Mouse (Mus musculus) adrenal gland, postnatal 4 days (tissue): ENCODE results near the gene Wipf3. TPM values are rescaled to one million over a fixed set of nuclear protein-coding genes. Genes with fewer than 3 reads are reported as not detected.

Experiments
- DNase-seq, 2 experiments: peaks; one replicate each; pipeline ENCODE4 v3.0.0; 2021 to 2022; ENCODE audit warnings: low spot score in 2 of 2, mixed read lengths in 2 of 2
- total RNA-seq, 2 experiments: library from RNA; stranded (reverse); gene quantifications; 2 replicates each; pipeline ENCODE4 v1.2.3; 2021

Wipf3 gene
- total RNA-seq, 2 experiments from 2014 or later = 2.7 to 4.3 TPM

DNA sequence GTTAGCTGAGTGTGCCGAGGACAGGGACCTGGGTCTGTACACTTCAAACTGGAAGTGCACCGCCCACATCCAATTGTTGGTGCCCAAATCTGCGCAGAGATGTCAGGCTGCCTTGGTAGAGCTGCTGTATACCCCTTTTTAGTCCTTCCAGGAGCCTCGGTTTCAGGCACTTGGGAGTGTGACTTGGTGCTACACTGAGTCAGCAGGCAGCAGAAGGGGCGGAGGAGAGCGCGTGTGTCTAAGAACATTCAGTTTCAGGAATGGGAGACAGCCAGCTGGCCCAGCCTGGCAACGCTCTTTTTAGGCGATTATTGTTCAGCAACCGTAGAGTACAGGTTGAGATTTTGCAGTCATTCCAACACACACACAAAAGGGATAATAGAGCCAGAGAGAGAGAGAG, 2.4 kb downstream of the Wipf3 start:
- no peak for DNase-seq

DNA sequence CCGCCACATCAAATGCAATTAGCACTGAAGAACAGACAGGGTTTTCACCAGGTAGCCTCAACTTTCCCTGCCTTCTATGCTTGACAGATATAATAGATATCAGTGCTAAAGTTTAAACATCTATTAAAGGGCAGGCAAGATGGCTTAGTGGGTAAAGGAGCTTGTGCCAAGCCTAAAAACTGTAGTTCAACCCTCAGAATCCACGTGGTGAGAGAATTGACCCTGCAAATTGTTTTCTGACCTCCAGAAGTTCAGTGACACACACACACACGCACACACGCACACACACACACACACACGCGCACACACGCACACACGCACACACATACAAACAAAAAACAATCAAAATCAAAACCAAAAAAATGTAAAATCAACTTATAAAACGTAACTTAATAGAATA, 2.8 kb downstream of the Wipf3 start:
- no peak for DNase-seq

DNA sequence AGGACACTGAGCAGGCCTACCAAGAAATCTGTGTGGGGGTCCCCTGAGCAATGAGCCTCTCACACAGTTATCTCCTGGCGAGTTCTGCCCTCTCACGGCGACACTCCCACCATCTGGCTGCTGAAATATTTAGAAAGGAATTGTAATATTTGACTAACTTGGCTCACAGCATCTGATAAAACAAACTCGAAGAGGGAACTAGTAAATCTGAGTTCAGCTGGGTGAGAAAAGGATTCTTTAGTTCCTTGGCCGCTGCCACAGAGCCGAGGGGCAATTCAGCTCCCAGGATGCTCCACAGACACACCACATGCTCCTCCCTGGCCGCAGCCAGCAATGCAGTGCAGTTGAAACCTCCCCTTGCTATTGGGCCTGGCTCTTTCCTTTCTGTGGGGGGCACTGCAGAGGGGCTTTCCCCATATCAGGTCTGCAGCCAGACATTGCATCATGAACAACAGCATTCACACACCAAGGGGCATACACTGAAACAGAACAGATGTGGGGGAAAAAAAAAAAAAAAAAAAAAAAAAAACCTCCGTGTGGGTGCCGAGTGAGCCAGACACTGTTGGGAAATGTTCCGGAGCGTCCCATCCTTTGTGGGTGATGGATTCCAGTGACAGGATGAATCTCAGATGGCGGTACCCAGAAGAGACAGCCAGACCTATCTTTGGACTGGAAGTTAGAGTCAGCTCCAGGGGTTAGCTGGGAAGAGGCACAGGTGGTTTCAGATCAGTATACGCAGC, 3.6 kb downstream of the Wipf3 start:
- no peak for DNase-seq

DNA sequence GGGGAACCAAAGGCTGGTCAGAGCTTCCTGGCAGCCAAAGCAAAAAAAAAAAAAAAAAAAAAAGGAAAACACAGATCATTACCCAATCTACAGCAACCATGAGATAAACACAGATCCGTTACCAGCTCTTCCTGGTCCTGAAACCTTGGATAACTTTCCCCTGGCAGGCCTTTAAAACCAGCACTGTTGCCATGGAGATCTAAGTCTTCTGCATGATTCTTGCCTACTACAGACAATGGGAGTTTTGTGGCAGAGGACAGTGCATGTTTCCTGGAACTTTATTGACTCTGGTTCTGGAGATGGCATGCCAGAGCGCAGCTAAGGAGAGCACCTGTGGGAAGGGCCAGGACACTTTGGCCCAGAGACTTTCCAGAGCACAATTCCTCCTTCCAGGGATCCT, 4.8 kb downstream of the Wipf3 start:
- DNase-seq = no peak

DNA sequence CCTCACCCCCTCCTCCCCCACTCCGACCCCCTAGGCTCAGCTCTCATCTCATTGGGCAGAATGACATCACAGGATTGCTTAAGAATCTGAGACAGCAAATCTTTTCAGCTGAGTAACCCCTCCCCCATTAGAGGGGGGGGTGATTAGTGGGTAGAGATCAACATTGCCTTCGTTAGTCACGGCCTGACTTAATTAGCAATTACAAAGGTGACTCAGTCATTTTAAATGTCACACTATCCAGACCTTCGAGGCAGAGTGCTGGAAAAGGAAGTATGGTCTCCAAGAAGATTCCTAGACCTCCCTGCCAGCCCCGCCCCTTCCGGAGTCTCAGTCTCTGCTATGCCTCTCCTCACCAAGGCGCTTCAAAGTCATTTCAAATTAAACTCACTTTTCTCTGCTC, 6.3 kb downstream of the Wipf3 start:
- DNase-seq = no peak

DNA sequence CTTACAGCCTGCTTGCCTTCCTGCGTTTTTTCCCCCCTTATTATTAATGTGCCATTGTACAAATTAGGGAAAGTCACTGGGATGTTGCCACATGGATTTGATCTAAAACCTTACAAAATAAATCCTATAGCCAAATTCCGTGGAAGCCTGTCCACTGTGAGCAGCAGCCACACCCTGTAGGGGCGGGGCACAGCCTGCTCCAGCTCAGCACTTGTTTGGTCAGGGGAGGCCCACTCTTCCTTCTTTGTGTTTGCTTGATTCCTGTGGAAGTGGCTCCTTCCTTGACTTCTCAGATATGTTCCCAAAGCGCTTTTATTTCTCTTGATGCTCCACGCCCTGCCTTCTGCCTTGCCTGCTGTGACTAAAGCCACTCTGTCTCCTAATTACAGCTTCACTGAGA, 6.9 kb downstream of the Wipf3 start:
- no peak for DNase-seq

DNA sequence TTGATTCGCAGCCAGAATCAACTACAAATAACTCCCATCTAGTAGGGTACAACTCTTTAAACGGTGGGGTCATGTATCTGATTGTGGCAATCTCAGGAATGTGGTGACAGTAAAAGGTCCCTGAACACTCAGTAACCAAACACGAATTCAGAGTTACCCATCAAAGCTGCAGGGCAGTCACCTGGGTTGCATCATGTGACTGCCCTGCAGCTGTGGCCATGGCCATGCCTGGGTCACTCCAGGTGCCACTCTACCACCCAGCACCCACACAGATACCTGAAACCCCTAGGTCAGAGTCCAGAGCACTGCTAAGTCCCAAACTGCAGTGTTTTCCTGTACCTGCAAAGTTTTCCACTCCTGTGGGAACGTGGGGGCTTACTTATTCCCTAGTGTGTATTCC, 9.1 kb downstream of the Wipf3 start:
- no peak for DNase-seq

DNA sequence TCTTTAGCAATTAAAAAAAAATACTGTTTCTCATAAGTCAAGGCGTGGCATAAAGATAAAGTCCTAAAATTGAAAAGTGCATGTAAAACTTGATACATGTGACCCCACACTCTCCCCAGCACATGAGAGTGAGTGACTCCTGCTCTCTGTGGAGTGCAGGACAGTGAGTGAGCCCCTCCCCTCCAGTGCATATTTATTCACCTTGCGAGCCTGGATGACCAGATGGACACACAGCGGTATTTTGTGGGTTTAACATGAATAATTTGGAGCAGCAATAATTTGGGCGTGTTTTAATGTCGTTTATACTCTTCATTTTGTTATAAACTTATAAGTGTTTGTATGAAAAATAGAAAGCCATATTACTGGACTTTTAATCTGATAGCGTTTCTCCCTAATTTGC, 11.3 kb downstream of the Wipf3 start:
- no peak for DNase-seq

DNA sequence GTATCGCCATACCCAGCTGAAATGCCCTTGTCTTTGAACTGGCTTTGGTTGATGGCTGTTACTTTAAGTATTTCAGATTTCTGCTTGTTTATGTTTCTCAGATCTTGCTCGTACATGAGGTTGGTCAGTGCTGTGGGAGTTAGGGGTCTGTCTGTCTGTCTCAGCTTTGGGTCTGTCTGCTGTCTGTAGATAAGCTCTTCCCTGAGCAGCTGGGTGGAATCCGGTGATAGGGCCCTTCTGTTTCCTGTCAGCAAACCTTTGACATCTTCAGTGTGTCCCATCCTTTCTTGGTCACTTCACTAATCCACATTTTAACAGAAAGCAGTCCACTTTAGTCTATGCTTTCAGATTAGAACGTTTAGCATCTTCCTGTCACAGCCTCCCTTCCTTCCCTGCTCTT, 14.3 kb downstream of the Wipf3 start:
- DNase-seq = no peak

DNA sequence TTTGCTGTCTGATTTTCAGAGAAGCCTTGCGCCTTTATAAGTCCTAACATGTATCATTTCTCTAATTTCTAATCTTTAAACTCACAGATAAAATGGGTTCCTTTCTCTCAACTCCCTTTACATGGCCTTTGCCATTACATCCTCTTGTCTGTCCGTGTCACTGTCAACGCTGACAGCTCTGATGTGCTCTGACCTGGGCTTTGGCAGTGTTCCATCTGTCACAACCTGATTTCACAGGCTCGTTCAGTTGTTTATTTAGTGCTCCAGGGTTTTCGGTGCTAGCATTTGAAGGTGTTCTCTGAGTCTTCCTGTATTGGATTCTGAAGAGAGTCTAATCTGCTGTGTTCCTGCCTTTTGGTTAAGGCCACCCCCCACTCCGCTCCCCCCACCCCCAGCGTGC, 14.7 kb downstream of the Wipf3 start:
- DNase-seq = no peak

DNA sequence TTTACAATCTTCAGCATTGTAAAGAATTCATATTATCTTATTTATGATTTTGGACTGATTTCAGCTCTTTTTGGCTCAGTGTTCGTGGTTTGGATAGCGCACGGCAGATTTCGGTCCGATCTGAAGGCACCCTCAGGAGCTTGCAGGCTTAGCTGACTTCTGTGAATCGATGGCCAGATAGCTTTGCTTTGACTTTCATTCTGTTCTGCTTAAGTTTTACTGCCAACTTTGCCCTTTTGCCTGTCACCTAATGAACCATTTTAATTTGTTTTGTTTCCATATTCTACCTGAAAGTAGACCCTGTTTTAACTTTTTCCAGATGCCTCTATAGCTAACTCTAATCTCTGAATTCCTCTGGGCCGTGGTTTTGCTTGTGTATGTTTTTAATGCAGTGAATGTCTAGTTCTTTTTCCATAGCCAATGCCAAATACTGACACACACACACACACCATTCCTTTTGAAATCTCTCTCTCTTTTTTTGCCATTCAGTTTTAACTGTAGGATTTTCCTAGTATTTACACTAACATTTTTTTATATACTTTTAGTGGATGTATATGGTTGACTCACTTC, 15.9 kb downstream of the Wipf3 start:
- DNase-seq = no peak

DNA sequence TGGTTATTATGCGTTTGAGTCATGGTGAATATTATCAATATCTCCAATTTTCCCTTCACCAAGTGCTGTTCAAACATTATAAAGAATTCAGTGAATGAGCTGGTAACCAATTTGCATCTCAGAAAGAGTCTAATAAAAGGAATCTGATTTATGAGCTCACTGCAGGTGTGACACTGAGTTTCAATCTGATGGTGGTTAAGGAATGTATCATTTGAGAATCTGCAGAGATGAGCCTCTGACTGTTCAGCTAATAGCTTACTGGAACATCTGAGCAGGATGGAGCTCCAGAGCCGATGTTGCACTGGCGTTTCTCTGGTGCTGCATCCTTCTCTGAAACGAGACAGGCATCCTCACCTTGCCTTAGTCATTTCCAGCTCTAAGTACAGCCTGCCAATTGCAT, 17.9 kb downstream of the Wipf3 start:
- DNase-seq = no peak

DNA sequence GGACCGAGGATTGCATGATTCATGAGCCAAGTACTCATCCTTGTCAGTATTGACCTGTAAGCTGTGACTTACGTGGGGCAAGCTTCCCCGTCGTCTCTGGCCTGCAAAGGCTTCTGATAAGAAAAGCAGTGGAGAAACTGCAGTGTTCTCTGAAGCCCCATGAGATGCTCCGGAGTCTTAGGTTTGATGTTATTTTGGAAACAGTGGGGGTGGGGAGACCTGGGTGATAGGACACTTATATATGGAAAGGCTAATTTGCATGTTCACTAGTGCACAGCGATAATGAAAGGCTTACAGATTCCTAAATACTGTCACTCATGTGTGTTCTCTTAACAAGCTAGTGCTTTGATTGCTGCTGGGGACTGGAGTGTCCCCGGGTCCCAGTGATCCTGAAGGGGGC, 30.3 kb downstream of the Wipf3 start:
- no peak for DNase-seq

DNA sequence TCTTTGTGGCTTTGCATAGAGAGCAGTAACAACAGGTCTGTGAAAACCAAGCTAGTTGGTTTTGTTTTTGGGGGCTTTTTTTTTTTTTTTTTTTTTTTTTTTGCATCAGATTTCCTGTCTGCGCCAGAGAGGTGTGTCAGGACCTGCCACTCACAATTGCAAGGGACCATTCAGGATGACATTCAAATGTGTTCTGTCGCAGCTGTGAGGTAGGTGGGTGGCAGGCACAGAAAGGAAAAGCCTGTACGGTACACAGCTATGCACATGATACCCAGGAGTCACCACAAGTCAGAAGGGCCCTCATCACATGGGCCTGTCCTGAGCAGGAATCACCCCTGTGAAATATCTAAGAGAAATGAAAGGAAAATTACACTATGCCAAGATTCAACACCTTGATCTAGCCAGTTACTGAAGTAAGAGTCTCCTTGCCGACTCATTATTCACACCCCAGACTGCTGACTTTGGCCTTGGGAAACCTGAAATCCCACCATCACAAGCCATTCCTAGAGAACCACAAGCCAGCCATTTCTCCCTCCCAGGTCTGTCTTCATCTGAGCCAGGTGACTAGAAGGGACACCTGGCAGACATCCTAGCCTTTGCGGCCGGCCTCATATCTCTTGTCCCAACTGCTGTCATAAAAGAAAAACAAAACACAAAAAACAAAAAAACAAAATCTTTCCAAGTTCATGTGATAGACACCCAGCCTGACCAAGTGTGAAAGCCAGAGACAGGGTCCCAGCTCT, 30.9 kb downstream of the Wipf3 start:
- no peak for DNase-seq

DNA sequence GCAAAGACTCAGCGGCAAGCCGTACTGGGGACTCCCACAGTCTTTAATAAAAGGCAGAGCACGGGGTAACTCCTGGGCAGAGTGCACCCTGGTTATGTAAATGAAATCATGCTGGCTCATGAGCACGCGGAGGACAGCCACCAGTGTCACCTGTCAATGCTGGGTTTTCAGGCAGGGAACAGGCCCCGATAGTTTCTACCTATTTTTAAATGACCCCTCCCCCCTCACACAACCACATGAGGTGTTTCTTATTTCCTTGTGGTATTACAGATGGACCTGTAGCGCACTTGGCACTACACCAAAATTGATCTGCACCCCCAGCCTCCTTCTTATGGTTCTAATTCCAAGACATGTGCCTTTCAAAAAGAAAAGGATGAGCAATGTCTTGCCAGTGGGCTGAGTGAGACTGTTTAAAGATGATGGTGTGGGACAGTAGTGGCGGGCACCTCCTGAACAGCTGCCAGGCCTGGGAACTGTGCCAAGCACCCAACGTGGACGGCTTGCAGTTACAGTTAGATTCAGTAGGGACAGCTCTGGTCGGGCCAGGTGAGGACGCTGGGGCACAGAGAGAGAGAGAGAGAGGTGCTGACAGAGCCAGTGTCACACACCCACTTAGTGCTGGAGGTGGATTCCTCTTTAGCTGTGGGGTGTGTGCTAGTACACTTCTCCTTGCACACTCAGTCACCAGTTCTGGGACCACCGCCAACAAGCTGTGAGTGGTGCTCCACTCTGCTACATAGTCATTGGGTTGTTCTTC, 31.7 kb downstream of the Wipf3 start:
- no peak for DNase-seq

DNA sequence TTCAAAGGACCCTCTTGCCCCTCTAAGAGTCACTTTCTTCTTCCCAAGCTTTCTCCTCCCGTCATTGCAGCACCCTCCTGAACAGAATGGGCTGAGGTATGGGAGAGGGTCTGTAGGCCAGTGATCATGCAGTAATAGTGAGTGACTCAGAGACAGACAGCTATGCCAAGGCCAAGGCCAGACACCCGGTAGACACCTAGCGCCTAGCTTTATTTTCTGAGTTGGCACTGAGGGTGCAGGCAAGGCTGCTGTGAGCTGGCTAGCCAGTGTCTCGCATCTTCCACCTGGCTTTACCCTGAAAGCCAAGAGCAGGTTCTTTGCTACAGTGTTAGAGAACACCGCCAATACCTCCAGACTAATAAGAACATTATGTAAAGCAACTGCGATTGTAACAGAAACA, 33.4 kb downstream of the Wipf3 start:
- DNase-seq = no peak

DNA sequence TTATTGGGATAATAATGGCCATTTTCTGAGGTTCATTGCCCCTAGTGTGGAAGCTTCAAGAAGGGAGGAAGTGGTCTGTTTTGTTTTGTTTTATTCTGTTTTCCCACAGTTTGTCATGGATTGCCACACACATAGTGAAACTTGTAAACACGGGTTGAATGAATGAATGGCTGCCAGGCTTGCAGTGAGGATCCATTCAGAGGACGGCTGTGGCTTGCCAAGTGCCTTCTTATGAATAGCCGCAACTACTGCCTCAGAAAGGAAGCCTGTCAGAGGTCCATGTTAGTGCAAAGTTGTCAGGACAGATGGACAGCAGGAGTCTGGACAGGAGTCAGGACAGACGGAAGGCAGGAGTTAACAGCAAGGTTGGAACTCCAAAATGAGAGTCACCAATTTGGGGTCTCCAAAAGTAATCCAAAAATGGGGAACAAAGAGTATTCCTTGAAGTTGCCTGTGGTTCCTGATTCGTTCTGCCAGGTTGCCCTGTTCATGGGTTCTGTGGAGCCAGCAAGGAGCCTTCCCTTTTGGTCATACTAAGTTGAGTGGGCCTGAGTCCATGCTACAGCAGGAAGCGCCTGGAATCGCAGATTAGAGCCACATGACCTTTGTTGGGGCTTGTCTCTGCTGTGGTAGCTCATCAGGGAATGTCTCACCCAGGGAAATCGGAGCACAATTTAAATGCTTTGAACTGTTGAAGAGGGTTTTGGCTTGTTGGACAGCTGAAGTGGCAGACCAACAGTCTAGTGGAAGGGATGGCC, 34.5 kb downstream of the Wipf3 start:
- no peak for DNase-seq

DNA sequence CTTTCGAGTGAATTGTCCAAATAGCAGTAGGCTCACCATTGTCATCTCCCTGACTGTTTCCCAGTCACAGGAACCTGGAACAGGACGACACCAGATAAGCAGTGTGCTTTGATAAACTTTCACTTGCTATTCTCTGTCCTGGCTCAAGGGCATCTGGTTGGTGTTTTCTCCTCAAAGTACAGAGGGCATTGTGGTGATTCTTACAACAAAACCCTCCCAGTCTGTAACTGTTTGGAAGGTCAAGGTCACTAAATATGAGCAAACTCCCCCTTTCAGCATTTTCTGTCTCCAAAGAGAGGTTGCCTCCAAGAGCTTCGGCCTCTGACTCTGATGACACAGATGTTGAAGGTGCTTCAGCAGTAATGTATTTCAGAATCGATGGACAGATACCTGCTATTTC, 35.5 kb downstream of the Wipf3 start:
- no peak for DNase-seq

DNA sequence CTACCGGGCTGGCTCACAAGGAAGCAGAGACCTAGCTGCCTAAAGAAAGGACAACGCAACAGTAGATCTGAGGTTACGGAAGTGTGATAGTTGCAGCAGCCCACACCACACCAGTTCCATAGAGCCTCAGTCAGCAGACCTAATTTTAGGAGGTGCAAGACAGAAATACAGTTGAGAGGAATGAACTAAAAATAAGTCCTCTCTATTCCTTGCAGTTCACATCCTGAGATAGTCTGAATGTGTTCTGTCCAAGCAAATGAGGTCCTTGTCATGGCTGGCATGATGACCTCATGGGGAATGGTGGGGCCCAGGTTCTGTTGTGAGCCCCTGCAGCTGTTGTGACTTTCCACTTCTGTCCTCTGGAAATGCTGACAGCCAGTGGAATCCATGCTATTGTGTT, 38.0 kb downstream of the Wipf3 start:
- DNase-seq = no peak

DNA sequence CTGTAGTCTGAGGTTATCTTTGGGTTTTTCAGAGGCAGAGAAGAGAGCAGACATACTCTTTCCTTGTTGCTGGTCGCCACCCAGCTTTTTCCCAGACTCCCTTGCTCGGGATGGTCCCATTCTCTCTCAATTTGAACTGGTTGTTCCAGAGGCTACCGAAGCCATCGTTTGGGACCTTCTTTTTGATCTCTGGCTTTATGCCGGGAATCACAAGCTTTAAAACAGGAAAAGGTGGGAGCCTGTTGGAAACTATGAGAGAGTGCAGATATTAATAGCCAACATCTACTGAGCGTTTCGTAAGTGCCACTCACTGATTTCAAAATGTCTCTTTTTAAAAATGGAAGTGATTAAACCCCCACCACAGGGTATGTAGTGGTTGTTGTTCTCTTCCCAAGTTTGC, 42.5 kb downstream of the Wipf3 start:
- DNase-seq = no peak
